Mouse (Mus musculus) heart, adult 18-20 months (tissue): Measurements from ENCODE around the gene Nhsl1. TPM values are rescaled to one million over a fixed set of nuclear protein-coding genes. Genes with fewer than 3 reads are reported as not detected.

Source experiments
- DNase-seq, 2 experiments: peaks; one replicate each; pipeline ENCODE4 v3.0.0; 2021 to 2022; ENCODE audit warnings: mixed read lengths in 1 of 2
- total RNA-seq, 2 experiments: library from RNA; stranded (reverse); gene quantifications; 2 replicates each; pipeline ENCODE4 v1.2.3; 2021

The Nhsl1 gene
- total RNA-seq, 2 experiments from 2014 or later, result 15.1 to 17.2 TPM

- DNase-seq, result no peak
These were observed 171.2 kb downstream of the Nhsl1 start for GRCm38 (mm10) chr10:18489936-18490335.

GRCm38 (mm10) chr10:18491952-18492351 lies 173.2 kb downstream of the Nhsl1 start:
- no peak for DNase-seq

DNA sequence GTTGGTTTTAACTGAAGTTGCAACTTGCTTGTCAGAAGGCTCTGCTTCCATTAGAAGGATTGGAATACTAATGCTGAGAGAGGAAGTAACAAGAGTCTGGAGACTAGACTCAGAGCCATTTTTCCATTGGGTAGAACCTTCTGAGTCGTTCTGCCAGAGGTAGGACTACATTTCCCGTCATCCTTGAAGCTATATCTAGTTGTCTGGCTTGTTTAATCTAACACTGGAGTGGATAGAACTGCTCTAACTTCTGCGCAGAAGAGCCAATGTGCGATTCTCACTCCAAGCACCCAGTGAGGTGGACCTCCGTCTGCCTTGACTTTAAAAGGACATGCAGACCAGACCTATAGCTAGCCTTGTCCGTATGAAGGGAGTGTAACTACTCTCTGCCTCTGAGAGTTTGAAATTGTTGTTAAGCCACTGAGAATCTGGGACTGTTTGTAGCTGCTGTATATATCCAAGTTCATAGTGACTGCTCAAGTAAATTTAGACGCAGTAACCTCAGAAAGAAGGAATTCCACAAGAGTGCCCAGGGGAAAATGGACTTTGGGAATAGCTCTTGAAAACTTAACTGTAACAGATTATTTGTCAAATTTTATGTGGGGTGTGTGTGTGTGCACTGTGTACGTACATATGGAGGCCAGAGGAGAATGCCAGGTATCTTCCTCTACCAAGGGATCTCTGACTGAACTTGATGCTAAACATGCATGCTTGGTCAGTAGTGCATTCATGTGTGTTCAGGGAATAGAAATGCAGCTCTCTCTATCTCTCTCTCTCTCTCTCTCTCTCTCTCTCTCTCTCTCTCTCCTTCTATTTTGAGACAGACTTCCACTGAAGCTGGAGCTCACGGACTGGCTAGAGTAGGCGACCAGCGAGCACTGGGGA lies 174.5 kb downstream of the Nhsl1 start:
- DNase-seq, result peak in 1 of 2 experiments; percentile 20

DNA sequence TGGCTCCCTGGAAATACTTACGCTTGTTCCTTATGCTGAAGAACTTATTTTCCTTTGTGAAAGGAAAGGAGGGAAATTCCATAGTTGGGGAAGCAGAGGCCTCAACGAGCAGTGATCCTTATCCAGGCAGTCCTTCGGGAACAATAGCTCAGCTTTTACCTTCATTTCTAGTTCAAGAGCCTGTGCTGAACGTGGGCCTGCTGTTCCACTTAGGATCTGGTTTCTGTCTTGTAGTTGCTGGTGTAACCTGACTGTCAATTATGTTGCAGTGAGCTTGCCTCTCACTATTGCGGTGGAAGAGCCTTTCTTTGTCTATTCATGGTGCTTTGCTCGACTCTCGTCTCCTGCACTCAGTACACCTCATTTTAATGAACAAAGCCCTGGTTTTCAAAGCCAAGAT lies 175.5 kb downstream of the Nhsl1 start:
- no peak for DNase-seq

DNA sequence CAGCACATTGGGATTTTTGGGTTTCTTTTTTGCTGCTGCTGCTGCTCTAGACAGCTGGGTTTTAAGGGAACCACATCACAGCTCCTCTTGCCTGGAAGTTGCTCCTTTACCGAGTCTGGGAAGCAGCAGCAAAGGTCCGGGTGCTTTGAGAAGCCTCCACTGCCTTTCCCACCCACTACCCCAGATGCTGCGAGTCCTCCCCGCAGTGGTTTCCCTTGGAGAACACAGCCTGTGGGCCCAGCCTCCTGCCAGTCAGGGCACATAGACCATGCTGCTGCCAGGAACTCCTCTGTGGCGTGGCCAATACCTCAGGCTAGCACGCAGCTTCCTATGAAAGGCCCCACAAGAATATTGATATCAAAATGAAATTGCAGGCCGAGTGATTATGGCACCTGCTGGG lies 178.3 kb downstream of the Nhsl1 start:
- no peak for DNase-seq

DNA sequence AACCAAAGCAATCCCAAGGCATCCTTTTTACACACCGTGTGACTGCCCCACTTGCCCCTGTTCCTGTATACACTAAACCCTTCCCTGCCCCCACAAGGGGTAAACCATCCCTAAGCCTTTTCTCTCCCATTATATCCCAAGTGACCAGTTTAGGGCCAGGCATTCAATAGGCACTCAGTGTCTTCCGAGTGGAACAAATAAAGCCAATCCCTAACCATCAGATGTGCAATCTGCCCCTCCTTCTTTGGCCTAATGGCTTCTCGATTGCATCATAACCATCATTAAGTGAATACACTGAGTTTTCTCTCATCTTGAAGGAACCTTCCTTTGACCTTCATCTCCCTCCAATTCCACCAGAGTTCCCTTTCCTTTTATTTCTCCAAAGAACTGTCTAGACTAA lies 183.2 kb downstream of the Nhsl1 start:
- DNase-seq, result no peak

DNA sequence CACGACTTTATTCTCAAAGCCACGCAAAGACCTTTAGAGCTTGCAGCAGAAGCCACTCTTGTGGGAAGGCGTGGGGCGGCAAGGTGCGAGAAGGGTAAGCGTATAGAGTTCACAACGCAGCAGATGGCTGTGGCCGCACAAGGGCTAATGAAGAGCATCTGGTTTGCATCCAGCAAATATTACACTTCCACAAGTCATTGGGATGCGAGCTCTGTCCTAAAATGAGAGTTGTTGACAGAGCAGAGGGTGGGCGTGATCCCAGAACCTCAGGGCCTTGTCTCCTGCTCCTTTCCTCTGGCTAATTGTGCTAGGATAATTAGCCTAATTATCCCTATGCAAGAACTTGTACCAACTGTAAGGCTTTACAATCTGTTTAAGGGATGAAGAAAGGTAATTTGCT lies 186.9 kb downstream of the Nhsl1 start:
- no peak for DNase-seq

- DNase-seq, result no peak
These were observed 187.7 kb downstream of the Nhsl1 start for GRCm38 (mm10) chr10:18506501-18506946.

GRCm38 (mm10) chr10:18507869-18508473 lies 189.2 kb downstream of the Nhsl1 start:
- DNase-seq, result no peak

GRCm38 (mm10) chr10:18508586-18508985 lies 189.8 kb downstream of the Nhsl1 start:
- peak; percentile 48 to 76 for DNase-seq

GRCm38 (mm10) chr10:18510663-18511062 lies 191.9 kb downstream of the Nhsl1 start:
- DNase-seq, result no peak

- peak; percentile 60 to 80 for DNase-seq
These were observed 192.7 kb downstream of the Nhsl1 start for GRCm38 (mm10) chr10:18511496-18511895.

DNA sequence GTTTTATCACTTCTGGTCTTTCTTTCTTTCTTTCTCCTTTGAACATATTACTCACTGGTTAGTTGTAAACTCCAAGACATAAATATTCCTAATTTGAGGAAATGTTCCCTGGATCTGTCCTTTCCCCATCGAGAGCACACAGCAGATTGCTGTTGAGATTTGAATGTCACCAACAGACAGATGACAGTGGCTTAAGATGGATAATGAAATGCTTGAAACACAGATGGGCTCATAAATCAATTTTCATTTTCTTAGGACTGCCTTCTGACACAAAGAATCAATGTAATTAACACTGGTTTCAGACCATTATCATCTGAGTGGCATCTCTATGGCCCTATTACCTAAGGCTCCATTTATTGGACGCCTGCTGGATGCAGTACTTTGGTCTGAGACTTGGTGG lies 203.8 kb downstream of the Nhsl1 start:
- DNase-seq, result no peak

DNA sequence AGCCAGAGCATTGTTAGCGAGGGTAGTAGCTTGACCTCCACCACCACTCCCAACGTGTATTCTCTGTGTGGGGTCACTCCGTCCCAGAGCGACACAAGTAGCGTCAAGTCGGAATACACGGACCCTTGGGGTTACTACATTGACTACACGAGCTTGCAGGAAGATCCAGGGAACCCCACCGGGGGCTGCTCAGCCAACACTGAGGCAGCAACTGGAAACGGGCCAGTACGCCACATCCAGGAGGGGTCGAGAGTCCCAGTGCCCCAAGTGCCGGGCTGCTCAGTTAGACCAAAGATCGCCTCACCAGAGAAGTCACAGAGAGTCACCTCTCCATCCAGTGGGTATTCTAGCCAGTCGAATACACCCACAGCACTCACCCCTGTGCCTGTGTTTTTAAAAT lies 206.5 kb downstream of the Nhsl1 start:
- DNase-seq, result no peak

DNA sequence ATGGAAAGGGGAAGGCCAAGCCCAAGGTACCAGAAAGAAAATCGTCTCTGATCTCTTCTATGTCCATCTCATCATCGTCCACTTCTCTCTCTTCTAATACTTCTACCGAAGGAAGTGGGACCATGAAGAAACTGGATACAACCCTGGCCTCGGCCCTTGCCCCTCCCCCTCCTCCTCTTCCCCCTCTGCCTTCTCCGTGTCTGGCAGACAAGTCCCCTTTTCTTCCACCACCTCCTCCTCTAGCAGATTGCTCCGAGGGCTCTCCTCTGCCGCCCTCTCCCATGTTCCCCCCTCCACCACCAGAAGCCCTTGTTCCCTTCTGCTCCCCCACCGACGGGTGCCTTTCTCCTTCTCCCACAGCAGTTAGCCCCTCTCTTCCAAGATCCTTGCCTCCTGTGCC lies 206.9 kb downstream of the Nhsl1 start:
- no peak for DNase-seq

GRCm38 (mm10) chr10:18526184-18526850 lies 207.5 kb downstream of the Nhsl1 start:
- peak; percentile 46 to 50 for DNase-seq

DNA sequence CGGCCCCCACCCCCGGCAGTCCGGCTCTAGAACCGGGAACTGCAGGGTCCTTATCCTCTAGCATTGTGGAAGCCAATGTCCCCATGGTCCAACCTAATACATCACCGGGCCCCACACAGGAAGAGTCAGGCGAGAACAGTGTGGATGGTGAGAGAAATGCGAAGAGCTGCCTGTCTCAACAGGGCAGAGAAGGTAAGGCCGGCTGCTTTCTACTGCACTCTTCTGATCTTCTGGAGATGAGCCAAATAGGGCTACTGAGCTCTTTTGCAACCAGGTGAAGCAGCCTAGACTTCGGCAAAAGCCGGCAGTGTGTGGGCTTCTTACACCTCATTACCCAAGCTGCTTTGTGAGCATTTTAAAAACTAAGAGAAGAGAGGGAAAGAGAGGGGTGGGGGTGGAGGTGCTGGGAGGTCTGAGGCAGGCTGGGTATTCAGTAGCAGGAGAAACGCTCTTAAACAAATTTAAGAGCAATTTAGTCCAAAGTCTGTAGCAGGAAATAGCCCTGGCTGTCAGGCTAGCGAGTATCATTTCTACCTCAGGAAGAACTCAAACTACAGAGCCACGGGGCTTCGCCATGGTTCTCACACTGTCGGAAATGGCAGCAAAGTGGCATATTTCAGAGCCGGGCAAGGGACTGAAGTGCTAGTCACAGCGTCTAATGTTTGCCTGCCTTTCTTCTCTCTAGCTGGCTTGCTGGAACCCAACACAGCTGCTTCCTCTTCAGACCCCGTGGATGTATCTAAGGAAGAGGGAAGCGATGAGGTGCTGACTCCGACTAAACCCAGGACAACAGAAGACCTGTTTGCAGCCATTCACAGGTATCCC lies 208.3 kb downstream of the Nhsl1 start:
- no peak for DNase-seq

- DNase-seq, result peak; percentile 44 to 49
These were observed 209.0 kb downstream of the Nhsl1 start for GRCm38 (mm10) chr10:18527766-18528165.

DNA sequence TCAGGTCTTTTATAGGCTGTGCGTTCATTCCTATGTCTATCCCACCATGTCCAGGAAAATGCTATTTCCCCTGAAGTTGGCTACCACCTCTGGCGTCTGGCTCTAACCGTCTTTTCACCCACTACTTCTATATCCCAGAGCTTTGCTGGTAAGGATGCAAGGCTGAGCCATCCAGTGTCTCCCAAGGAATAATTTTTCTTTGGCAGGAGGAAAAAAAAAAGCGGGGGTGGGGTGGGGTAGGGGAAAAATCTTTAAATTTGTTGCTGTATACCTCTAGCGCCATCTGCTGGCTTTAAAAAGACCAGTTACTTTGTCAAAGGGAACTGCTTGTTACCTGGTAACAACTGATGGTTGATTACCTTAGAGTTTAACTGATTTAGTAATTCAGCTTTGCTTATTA lies 209.7 kb downstream of the Nhsl1 start:
- DNase-seq, result peak; percentile 40 to 72

DNA sequence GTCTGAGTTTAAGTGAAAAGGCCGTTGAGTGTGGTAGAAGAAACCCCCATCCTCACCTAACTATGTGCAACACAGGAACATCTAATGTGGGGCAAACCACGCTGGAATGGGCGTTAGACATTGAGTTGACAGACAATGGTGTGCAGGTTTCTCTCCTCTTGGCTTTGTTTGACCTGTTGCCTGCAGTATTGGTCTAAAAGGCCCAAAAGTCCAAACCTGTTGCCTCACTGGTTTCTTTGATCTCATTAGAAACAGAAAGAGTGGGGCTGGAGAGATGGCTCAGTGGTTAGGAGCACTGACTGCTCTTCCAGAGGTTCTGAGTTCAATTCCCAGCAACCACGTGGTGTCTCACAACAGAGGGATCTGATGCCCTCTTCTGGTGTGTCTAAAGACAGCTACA lies 210.4 kb downstream of the Nhsl1 start:
- no peak for DNase-seq

- DNase-seq, result no peak
These were observed 211.4 kb downstream of the Nhsl1 start for GRCm38 (mm10) chr10:18530161-18530560.

- no peak for DNase-seq
These were observed 213.5 kb downstream of the Nhsl1 start for GRCm38 (mm10) chr10:18532293-18532692.
